Mouse (Mus musculus): ENCODE results near the gene Fam193a. TPM values are rescaled to one million over a fixed set of nuclear protein-coding genes. Genes with fewer than 3 reads are reported as not detected.

The Fam193a gene
- total and polyA plus RNA-seq, 3 experiments = 10.9 to 317 (median 37.1) TPM

DNA sequence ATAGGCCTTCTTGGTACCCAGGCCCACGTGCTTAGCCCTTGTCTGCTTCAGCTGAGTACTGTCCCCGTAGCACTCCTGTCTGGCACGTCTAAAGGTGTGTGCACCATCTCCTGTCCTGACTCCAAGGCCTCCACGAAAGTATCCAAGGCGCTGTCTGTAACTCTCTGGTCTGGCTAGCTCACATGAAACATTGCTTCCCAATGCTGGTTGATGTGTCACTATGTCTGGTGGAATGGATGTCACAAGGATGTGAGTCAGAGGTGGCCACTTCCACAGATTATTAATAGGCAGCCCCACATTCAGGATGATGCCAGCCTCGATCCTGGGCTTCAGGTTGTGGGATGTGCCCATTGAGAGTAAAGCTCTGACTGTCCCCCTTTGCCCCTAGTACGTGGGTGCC lies 166.1 kb downstream of the Fam193a start:
- Histone ChIP-seq H3K27me3 (ENCODE audit: control insufficient read depth in 1 of 2, insufficient read depth in 2 of 2, low read length in 2 of 2) (no peaks in the 10 kb centered on the region), H3K4me3 (ENCODE audit: control insufficient read depth in 1 of 2, insufficient read depth in 1 of 2, low read depth in 2 of 2, low read length in 2 of 2) (no peak overlapping the region)

More for the DNA sequence above, 166.1 kb downstream of the Fam193a start:
- no peaks in the 10 kb centered on the region for H3K79me2 ChIP-seq (ENCODE audit: control insufficient read depth, insufficient read depth, low read length, poor library complexity)
- no peaks in the 10 kb centered on the region for H3K4me1 ChIP-seq (ENCODE audit: control insufficient read depth in 1 of 2, insufficient read depth in 2 of 2, low read length in 2 of 2)
- no peak overlapping the region for H3K9ac ChIP-seq (ENCODE audit: control insufficient read depth, low read depth, low read length, poor library complexity, severe bottlenecking)
- TF ChIP-seq ZNF384 (IDR thresholded peaks at IDR 0.05; ENCODE audit: low read depth, low read length) = no peak
- no peak for TF ChIP-seq MAX (IDR thresholded peaks at IDR 0.05; ENCODE audit: low read length)
- TF ChIP-seq ZMIZ1 (IDR thresholded peaks at IDR 0.05; ENCODE audit: low read depth, low read length) = no peak
- no peak for TF ChIP-seq CHD1 (IDR thresholded peaks at IDR 0.05; ENCODE audit: low read depth, low read length)
- TF ChIP-seq SMC3 (IDR thresholded peaks at IDR 0.05; ENCODE audit: low read depth, low read length) = no peak
- TF ChIP-seq ZC3H11A (IDR thresholded peaks at IDR 0.05; ENCODE audit: low read depth, low read length) = no peak
- no peak for TF ChIP-seq NELFE (IDR thresholded peaks at IDR 0.05; ENCODE audit: low read depth, low read length)
- TF ChIP-seq ZKSCAN1 (IDR thresholded peaks at IDR 0.05; ENCODE audit: low read depth, low read length) = no peak
- TF ChIP-seq MAZ (IDR thresholded peaks at IDR 0.05; ENCODE audit: low read depth, low read length) = no peak
- no peak for TF ChIP-seq TBP (IDR thresholded peaks at IDR 0.05; ENCODE audit: low read depth, low read length)
- no peak for TF ChIP-seq HCFC1 (IDR thresholded peaks at IDR 0.05; ENCODE audit: low read depth, low read length)
- no peak for TF ChIP-seq MYC (IDR thresholded peaks at IDR 0.05; ENCODE audit: low read depth, low read length)
- no peak for TF ChIP-seq GATA1 (IDR thresholded peaks at IDR 0.05; ENCODE audit: low read depth, low read length)
- no peak for TF ChIP-seq CHD2 (IDR thresholded peaks at IDR 0.05; ENCODE audit: low read length)
- TF ChIP-seq MXI1 (IDR thresholded peaks at IDR 0.05; ENCODE audit: low read depth, low read length) = no peak
- DNase-seq (ENCODE audit: low read depth, low spot score) = no peak
- no peaks in the 10 kb centered on the region for H3K9me3 ChIP-seq (replicated peaks; ENCODE audit: insufficient read depth, low read length)
- no peaks in the 10 kb centered on the region for H3K36me3 ChIP-seq (ENCODE audit: control insufficient read depth in 1 of 2, insufficient read depth in 2 of 2, low read length in 2 of 2)
- no peak overlapping the region for H3K27ac ChIP-seq (ENCODE audit: control insufficient read depth, low read depth, low read length)

Other genes starting within 250 kb of the Fam193a start
- 0.50 and 0.88 TPM in 2 replicates for gene Poln, start 200.5 kb upstream of the Fam193a start, total RNA-seq (2012; rRNA removed)
- 1 to 10 TPM in 1 of 2 experiments, not detected in 1; 1.0 TPM for gene Poln, start 200.5 kb upstream of the Fam193a start, polyA plus RNA-seq (2012; ENCODE audit: insufficient read depth in 1 of 2, insufficient read length in 2 of 2, low read depth in 1 of 2, low replicate concordance in 2 of 2, missing spikeins in 1 of 2)
- gene Haus3, start 200.4 kb upstream of the Fam193a start, total RNA-seq (2012; rRNA removed) = 54.0 and 58.1 TPM in 2 replicates
- 100 to 1,000 TPM in 1 of 2 experiments, 10 to 100 TPM in 1; 52.6 to 184 TPM for gene Haus3, start 200.4 kb upstream of the Fam193a start, polyA plus RNA-seq (2012; ENCODE audit: insufficient read depth in 1 of 2, insufficient read length in 2 of 2, low read depth in 1 of 2, low replicate concordance in 2 of 2, missing spikeins in 1 of 2)
- gene Mxd4, start 182.2 kb upstream of the Fam193a start, total RNA-seq (2012; rRNA removed) = 5.9 and 9.7 TPM in 2 replicates
- gene Mxd4, start 182.2 kb upstream of the Fam193a start, polyA plus RNA-seq (2012; ENCODE audit: insufficient read depth in 1 of 2, insufficient read length in 2 of 2, low read depth in 1 of 2, low replicate concordance in 2 of 2, missing spikeins in 1 of 2) = 10 to 100 TPM in 1 of 2 experiments, not detected in 1; 13.3 TPM
- 0.10 and 0.12 TPM in 2 replicates for gene Zfyve28, start 81.5 kb upstream of the Fam193a start, total RNA-seq (2012; rRNA removed)
- gene Zfyve28, start 81.5 kb upstream of the Fam193a start, polyA plus RNA-seq (2012; ENCODE audit: insufficient read depth in 1 of 2, insufficient read length in 2 of 2, low read depth in 1 of 2, low replicate concordance in 2 of 2, missing spikeins in 1 of 2) = under 1 TPM in 1 of 2 experiments, not detected in 1; 0.14 TPM
- not detected in 2 replicates for gene Cfap99, start 81.3 kb upstream of the Fam193a start, total RNA-seq (2012; rRNA removed)
- gene Cfap99, start 81.3 kb upstream of the Fam193a start, polyA plus RNA-seq (2012; ENCODE audit: insufficient read depth in 1 of 2, insufficient read length in 2 of 2, low read depth in 1 of 2, low replicate concordance in 2 of 2, missing spikeins in 1 of 2) = not detected
- 130 and 150 TPM in 2 replicates for gene Rnf4, start 33.6 kb upstream of the Fam193a start, total RNA-seq (2012; rRNA removed)
- 100 to 1,000 TPM in 1 of 2 experiments, not detected in 1; 184 TPM for gene Rnf4, start 33.6 kb upstream of the Fam193a start, polyA plus RNA-seq (2012; ENCODE audit: insufficient read depth in 1 of 2, insufficient read length in 2 of 2, low read depth in 1 of 2, low replicate concordance in 2 of 2, missing spikeins in 1 of 2)
- gene Tnip2, start 144.1 kb downstream of the Fam193a start, total RNA-seq (2012; rRNA removed) = 22.5 and 27.0 TPM in 2 replicates
- 10 to 100 TPM; 30.6 to 89.4 TPM for gene Tnip2, start 144.1 kb downstream of the Fam193a start, polyA plus RNA-seq (2012; ENCODE audit: insufficient read depth in 1 of 2, insufficient read length in 2 of 2, low read depth in 1 of 2, low replicate concordance in 2 of 2, missing spikeins in 1 of 2)
- 7.1 and 7.9 TPM in 2 replicates for gene Sh3bp2, start 155.9 kb downstream of the Fam193a start, total RNA-seq (2012; rRNA removed)
- 10 to 100 TPM in 1 of 2 experiments, not detected in 1; 12.0 TPM for gene Sh3bp2, start 155.9 kb downstream of the Fam193a start, polyA plus RNA-seq (2012; ENCODE audit: insufficient read depth in 1 of 2, insufficient read length in 2 of 2, low read depth in 1 of 2, low replicate concordance in 2 of 2, missing spikeins in 1 of 2)
- 54.6 and 79.3 TPM in 2 replicates for gene Add1, start 203.7 kb downstream of the Fam193a start, total RNA-seq (2012; rRNA removed)
- 100 to 1,000 TPM in 1 of 2 experiments, not detected in 1; 127 TPM for gene Add1, start 203.7 kb downstream of the Fam193a start, polyA plus RNA-seq (2012; ENCODE audit: insufficient read depth in 1 of 2, insufficient read length in 2 of 2, low read depth in 1 of 2, low replicate concordance in 2 of 2, missing spikeins in 1 of 2)

Measured in MEL (cell line).